Mouse (Mus musculus): ENCODE results near the gene Trip4. TPM values are rescaled to one million over a fixed set of nuclear protein-coding genes. Genes with fewer than 3 reads are reported as not detected.

Trip4 gene
- polyA plus RNA-seq, 1 experiment from 2014 or later, result 20.4 TPM

GRCm38 (mm10) chr9:65913976-65914375 is 5.4 kb upstream of the Trip4 start:
- Histone ChIP-seq H3K4me1 (replicated peaks; ENCODE audit: insufficient read depth, low read length) (no peaks in the 10 kb centered on the region), H3K27ac (no peak overlapping the region), H3K9me3 (replicated peaks; ENCODE audit: low read length) (no peaks in the 10 kb centered on the region), H3K27me3 (ENCODE audit: insufficient read depth, low read length) (no peaks in the 10 kb centered on the region), H3K4me2 (ENCODE audit: low read length) (no peak overlapping the region), H3K9ac (ENCODE audit: low read depth, low read length) (no peak overlapping the region), H3K36me3 (ENCODE audit: insufficient read depth, low read length) (no peaks in the 10 kb centered on the region), H3K4me3 (replicated peaks; ENCODE audit: low read depth, low read length) (no peak overlapping the region)
- WGBS, result 68% methylated on average over 2 of the region's 2 CpGs
- TF ChIP-seq CTCF (IDR thresholded peaks at IDR 0.05; ENCODE audit: low read depth), result no peak
- ATAC-seq (replicated peaks; ENCODE audit: low FRiP score, low read depth) (no peak), DNase-seq (ENCODE audit: low spot score) (no peak)

DNA sequence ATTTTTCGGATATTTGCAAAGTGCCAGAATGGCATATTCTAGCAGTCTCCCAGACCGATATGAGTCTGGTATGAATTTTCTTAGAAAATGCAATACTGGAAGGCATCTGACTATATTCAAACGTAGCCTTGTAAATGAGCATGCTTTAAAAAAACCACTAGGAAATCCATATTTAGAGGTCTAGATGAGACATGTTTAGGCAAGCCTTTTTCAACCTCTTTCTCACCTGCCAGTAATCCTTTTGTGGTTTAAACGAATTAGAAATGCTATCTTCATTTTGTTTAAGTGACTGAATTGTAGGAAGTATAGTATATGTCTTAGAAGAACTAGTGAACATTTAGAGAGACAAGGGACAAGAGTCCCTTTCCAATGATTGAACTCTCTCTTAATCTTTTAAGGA is 1.2 kb upstream of the Trip4 start:
- Histone ChIP-seq H3K27me3 (ENCODE audit: insufficient read depth, low read length) (no peaks in the 10 kb centered on the region), H3K4me1 (replicated peaks; ENCODE audit: insufficient read depth, low read length) (no peaks in the 10 kb centered on the region), H3K9ac (ENCODE audit: low read depth, low read length) (peak overlapping the region; percentile 81), H3K9me3 (replicated peaks; ENCODE audit: low read length) (no peaks in the 10 kb centered on the region), H3K4me2 (ENCODE audit: low read length) (peak overlapping the region; percentile 86), H3K27ac (peak overlapping the region; percentile 91), H3K36me3 (ENCODE audit: insufficient read depth, low read length) (no peaks in the 10 kb centered on the region), H3K4me3 (replicated peaks; ENCODE audit: low read depth, low read length) (peak overlapping the region; percentile 86)
- ATAC-seq (replicated peaks; ENCODE audit: low FRiP score, low read depth) (no peak), DNase-seq (ENCODE audit: low spot score) (no peak)
- WGBS, result 8% methylated on average over 4 of the region's 4 CpGs
- TF ChIP-seq CTCF (IDR thresholded peaks at IDR 0.05; ENCODE audit: low read depth), result no peak

- Histone ChIP-seq H3K9ac (ENCODE audit: low read depth, low read length) (peak overlapping the region; percentile 81), H3K4me3 (replicated peaks; ENCODE audit: low read depth, low read length) (peak overlapping the region; percentile 86), H3K36me3 (ENCODE audit: insufficient read depth, low read length) (no peaks in the 10 kb centered on the region), H3K27ac (peak overlapping the region; percentile 91), H3K9me3 (replicated peaks; ENCODE audit: low read length) (no peaks in the 10 kb centered on the region), H3K27me3 (ENCODE audit: insufficient read depth, low read length) (no peaks in the 10 kb centered on the region), H3K4me1 (replicated peaks; ENCODE audit: insufficient read depth, low read length) (no peaks in the 10 kb centered on the region), H3K4me2 (ENCODE audit: low read length) (peak overlapping the region; percentile 86)
- WGBS, result under 1% methylated on average over 34 of the region's 34 CpGs
- peak; percentile 37; the same call in 1 of the 2 replicates for TF ChIP-seq CTCF (IDR thresholded peaks at IDR 0.05; ENCODE audit: low read depth)
- DNase-seq (ENCODE audit: low spot score), result peak; percentile 65
- ATAC-seq (replicated peaks; ENCODE audit: low FRiP score, low read depth), result no peak; the same call in 1 of the 2 replicates
These were observed 757 bp upstream of the Trip4 start for GRCm38 (mm10) chr9:65909301-65909801.

DNA sequence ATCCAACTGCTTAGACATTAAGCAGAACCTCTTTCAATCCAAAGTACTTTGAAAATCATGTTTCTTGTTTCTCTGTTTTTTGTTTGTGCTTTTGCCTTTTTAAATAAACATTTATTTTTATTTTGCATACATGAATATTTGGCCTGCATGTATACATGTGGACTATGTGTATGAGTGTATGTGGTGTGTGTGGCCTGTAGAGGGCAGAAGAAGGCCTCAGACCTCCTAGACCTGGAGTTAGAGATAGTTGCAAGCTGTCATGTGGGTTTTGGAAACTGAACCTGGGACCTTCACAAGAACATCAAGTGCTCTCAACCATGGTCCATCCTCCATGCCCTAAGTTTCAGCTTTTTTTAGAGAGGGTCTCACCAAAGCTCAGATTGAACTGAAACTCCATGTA is 5.2 kb downstream of the Trip4 start:
- Histone ChIP-seq H3K4me3 (replicated peaks; ENCODE audit: low read depth, low read length) (no peak overlapping the region), H3K4me2 (ENCODE audit: low read length) (no peak overlapping the region), H3K36me3 (ENCODE audit: insufficient read depth, low read length) (peaks cover 4% of the 10 kb centered on the region), H3K4me1 (replicated peaks; ENCODE audit: insufficient read depth, low read length) (no peaks in the 10 kb centered on the region), H3K9me3 (replicated peaks; ENCODE audit: low read length) (no peaks in the 10 kb centered on the region), H3K27me3 (ENCODE audit: insufficient read depth, low read length) (no peaks in the 10 kb centered on the region), H3K9ac (ENCODE audit: low read depth, low read length) (no peak overlapping the region), H3K27ac (no peak overlapping the region)
- ATAC-seq (replicated peaks; ENCODE audit: low FRiP score, low read depth), result no peak
- TF ChIP-seq CTCF (IDR thresholded peaks at IDR 0.05; ENCODE audit: low read depth), result peak; percentile 26; the same call in 1 of the 2 replicates
- no peak for DNase-seq (ENCODE audit: low spot score)

DNA sequence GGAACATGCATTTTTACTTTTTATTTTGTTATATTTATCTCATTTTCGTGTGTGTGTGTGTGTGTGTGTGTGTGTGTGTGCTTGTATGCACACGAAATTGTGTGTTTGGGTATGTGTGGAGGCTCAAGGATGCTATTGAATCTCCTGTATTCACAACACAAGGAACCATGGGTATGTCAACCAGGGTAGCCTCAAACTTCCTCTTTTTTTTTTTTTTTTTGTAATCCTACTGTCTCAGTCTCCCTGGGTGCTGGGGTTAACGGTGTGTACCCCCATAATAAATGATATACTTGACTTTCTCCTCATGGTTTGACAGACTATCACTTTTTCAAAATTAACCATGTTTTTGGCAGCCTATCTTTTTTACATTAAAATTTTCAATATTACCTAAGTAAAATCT is 5.7 kb downstream of the Trip4 start:
- Histone ChIP-seq H3K27ac (no peak overlapping the region), H3K27me3 (ENCODE audit: insufficient read depth, low read length) (no peaks in the 10 kb centered on the region), H3K9ac (ENCODE audit: low read depth, low read length) (no peak overlapping the region), H3K4me2 (ENCODE audit: low read length) (no peak overlapping the region), H3K9me3 (replicated peaks; ENCODE audit: low read length) (no peaks in the 10 kb centered on the region), H3K36me3 (ENCODE audit: insufficient read depth, low read length) (peaks cover 4% of the 10 kb centered on the region), H3K4me3 (replicated peaks; ENCODE audit: low read depth, low read length) (no peak overlapping the region), H3K4me1 (replicated peaks; ENCODE audit: insufficient read depth, low read length) (no peaks in the 10 kb centered on the region)
- WGBS, result 93% methylated on average over 3 of the region's 3 CpGs
- no peak for ATAC-seq (replicated peaks; ENCODE audit: low FRiP score, low read depth)
- DNase-seq (ENCODE audit: low spot score), result no peak
- no peak for TF ChIP-seq CTCF (IDR thresholded peaks at IDR 0.05; ENCODE audit: low read depth)

DNA sequence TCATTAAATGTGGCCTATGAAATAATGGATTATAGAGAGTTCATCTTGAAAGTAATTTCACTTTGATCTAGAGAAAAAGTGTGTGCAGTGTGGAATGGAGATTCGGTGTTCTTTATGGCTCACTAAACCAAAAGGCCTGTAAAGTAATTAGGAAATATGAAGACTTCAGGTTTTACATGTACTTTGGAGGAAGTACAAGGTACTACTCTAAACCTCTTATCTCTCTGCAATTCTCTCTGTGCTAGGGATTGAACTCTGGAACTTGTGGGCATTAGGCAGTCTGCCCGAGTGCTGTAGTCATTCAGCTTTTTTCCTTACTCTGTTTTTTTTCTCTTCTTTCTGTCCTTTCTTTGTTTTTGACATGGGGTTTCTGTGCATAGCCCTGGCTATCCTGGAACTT is 11.6 kb downstream of the Trip4 start:
- Histone ChIP-seq H3K4me1 (replicated peaks; ENCODE audit: insufficient read depth, low read length) (0 out of 2 replicates have a peak, but pooled peaks cover 2% of the 10 kb centered on the region), H3K9me3 (replicated peaks; ENCODE audit: low read length) (no peaks in the 10 kb centered on the region), H3K4me2 (ENCODE audit: low read length) (no peak overlapping the region), H3K27ac (no peak overlapping the region), H3K9ac (ENCODE audit: low read depth, low read length) (no peak overlapping the region), H3K27me3 (ENCODE audit: insufficient read depth, low read length) (no peaks in the 10 kb centered on the region), H3K36me3 (ENCODE audit: insufficient read depth, low read length) (peaks cover 19% of the 10 kb centered on the region), H3K4me3 (replicated peaks; ENCODE audit: low read depth, low read length) (no peak overlapping the region)
- no peak for TF ChIP-seq CTCF (IDR thresholded peaks at IDR 0.05; ENCODE audit: low read depth)
- no peak for DNase-seq (ENCODE audit: low spot score)
- no peak for ATAC-seq (replicated peaks; ENCODE audit: low FRiP score, low read depth)
- 84% methylated on average over 2 of the region's 2 CpGs for WGBS

DNA sequence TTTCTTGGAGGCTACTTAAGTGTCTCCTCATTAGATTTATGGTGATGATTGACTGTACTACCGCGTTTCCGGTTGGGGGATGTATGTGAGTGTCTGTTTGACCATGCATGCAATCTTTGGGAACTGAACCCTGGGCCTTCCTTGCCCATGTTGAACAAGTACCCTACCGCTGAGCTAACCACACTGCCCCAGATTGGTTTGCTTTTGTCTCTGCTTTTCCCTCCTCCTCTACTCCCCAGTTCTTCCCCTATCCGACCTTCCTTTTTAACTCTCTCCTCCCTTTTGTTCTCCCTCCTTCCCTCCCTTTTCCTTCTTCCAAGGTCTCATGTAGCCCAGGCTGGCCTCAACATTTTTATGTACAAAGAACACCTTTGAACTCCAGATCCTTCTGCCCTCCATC is 17.5 kb downstream of the Trip4 start:
- DNase-seq (ENCODE audit: low spot score) (peak; percentile 21), ATAC-seq (replicated peaks; ENCODE audit: low FRiP score, low read depth) (no peak)
- Histone ChIP-seq H3K36me3 (ENCODE audit: insufficient read depth, low read length) (0 out of 2 replicates have a peak, but pooled peaks cover 8% of the 10 kb centered on the region), H3K4me2 (ENCODE audit: low read length) (peak overlapping the region; percentile 86), H3K4me3 (replicated peaks; ENCODE audit: low read depth, low read length) (peak overlapping the region; percentile 66), H3K9ac (ENCODE audit: low read depth, low read length) (peak overlapping the region; percentile 69; the same call in 1 of the 2 replicates), H3K27ac (no peak overlapping the region), H3K9me3 (replicated peaks; ENCODE audit: low read length) (no peaks in the 10 kb centered on the region), H3K27me3 (ENCODE audit: insufficient read depth, low read length) (no peaks in the 10 kb centered on the region), H3K4me1 (replicated peaks; ENCODE audit: insufficient read depth, low read length) (0 out of 2 replicates have a peak, but pooled peaks cover 3% of the 10 kb centered on the region)
- WGBS, result 4% methylated on average over 5 of the region's 5 CpGs
- TF ChIP-seq CTCF (IDR thresholded peaks at IDR 0.05; ENCODE audit: low read depth), result no peak
